Mouse (Mus musculus) lung, adult 2 months (tissue): ENCODE measurements around the gene Shc3. TPM values are rescaled to one million over a fixed set of nuclear protein-coding genes. Genes with fewer than 3 reads are reported as not detected.
A peak's percentile ranks its signal among the peaks of the same experiment; 100 is the strongest.

ENCODE experiments used
- DNase-seq: peaks from one replicate; pipeline ENCODE4 v3.0.0; 2022
- H3K4me1 ChIP-seq: fragments of 200-500 bp; 2 replicates; pipeline ENCODE4 v1.6.1; 2011; ENCODE audit warnings: low read length; ENCODE audit not compliant: control insufficient read depth, insufficient read depth
- H3K4me3 ChIP-seq: fragments of 200-500 bp; replicated peaks from 2 replicates; pipeline ENCODE3; 2011; ENCODE audit warnings: low read depth, mild to moderate bottlenecking, control low read depth, low read length; ENCODE audit errors: extremely low read depth
- CTCF ChIP-seq: fragments of 200-500 bp; IDR thresholded peaks from 2 replicates; pipeline ENCODE4 v1.5.1; 2011; ENCODE audit warnings: mild to moderate bottlenecking, low read length, control low read depth; ENCODE audit not compliant: insufficient read depth
- POLR2A ChIP-seq: fragments of 200-500 bp; IDR thresholded peaks from 2 replicates; pipeline ENCODE4 v1.6.1; 2011; ENCODE audit warnings: low read depth, mild to moderate bottlenecking, control low read depth, low read length, borderline replicate concordance; ENCODE audit errors: extremely low read depth
- WGBS: fragments of 180-500 bp; shearing (Covaris S2); methylation state at CpG from one replicate; pipeline ENCODE4 v1.1.7; 2018; 5-methylcytosine and 5-hydroxymethylcytosine counted together
- polyA plus RNA-seq: library from polyadenylated mRNA; depleted of rRNA; stranded (reverse); fragments of >200 nt; gene quantifications from 2 replicates; pipeline ENCODE4 v1.2.3, GENCODE M21; 2012; rRNA removed

Gene Shc3
- 0.22 and 0.45 TPM in 2 replicates for polyA plus RNA-seq

- WGBS = 2% methylated on average over 36 of the region's 36 CpGs
- H3K4me3 ChIP-seq = peak within 1 kb of the TSS; percentile 39
- DNase-seq = peak; percentile 12
- H3K4me1 ChIP-seq = no peaks in the 10 kb centered on the region
- TF ChIP-seq POLR2A (no peak), CTCF (no peak)
Measured at GRCm38 (mm10) chr13:51568911-51569684, at the start of gene Shc3. Shc3 (minus strand) TSS chr13:51569419.

GRCm38 (mm10) chr13:51618602-51619001, 49.4 kb upstream of the Shc3 start:
- Histone ChIP-seq H3K4me1 (no peaks in the 10 kb centered on the region), H3K4me3 (no peak overlapping the region)
- TF ChIP-seq POLR2A (no peak), CTCF (no peak)
- 26% methylated on average over 9 of the region's 9 CpGs for WGBS
- no peak for DNase-seq

- TF ChIP-seq CTCF (peak; percentile 55), POLR2A (no peak)
- Histone ChIP-seq H3K4me3 (no peak overlapping the region), H3K4me1 (no peaks in the 10 kb centered on the region)
- 23% methylated on average over 6 of the region's 6 CpGs for WGBS
- DNase-seq = peak; percentile 47
Measured at GRCm38 (mm10) chr13:51617861-51618260, 48.6 kb upstream of the Shc3 start.

GRCm38 (mm10) chr13:51617306-51617705, 48.1 kb upstream of the Shc3 start:
- 55% methylated on average over 1 of the region's 1 CpGs for WGBS

DNA sequence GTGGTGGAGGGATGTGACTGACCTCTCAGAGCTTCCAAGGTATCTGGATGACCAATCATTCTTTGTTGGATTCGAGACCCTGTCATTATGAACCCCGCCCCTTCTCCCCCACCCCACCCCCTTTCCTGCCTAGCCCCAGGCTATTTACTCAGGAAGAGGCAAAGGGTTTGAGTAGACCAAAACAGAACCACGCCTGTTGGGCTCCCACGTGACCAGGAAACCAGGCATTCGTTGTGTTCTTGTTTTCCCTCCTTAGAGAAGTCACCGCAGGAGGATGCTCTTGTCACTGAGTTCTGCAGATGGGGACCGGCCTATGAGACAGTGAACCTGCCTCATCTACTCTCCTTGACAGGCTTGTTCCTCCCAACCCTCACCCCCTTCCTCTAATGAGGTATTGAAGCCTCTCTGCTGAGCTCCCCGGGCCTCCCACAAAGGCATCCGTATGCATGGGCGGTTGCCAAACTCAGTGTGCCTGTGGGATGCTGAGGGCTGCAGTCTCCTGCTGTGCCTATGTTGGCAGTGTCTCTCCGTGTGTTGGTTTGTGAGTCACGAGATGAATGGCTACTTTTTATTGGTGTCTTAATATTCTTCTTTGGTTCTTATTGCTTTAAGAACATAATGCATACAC, 47.3 kb upstream of the Shc3 start:
- no peak for DNase-seq
- WGBS = 26% methylated on average over 12 of the region's 12 CpGs
- no peaks in the 10 kb centered on the region for H3K4me1 ChIP-seq
- no peak for TF ChIP-seq CTCF
- no peak for TF ChIP-seq POLR2A
- no peak overlapping the region for H3K4me3 ChIP-seq

More at GRCm38 (mm10) chr13:51617306-51617705, 48.1 kb upstream of the Shc3 start:
- H3K4me3 ChIP-seq = no peak overlapping the region
- DNase-seq = no peak
- TF ChIP-seq POLR2A (no peak), CTCF (no peak)
- no peaks in the 10 kb centered on the region for H3K4me1 ChIP-seq

DNA sequence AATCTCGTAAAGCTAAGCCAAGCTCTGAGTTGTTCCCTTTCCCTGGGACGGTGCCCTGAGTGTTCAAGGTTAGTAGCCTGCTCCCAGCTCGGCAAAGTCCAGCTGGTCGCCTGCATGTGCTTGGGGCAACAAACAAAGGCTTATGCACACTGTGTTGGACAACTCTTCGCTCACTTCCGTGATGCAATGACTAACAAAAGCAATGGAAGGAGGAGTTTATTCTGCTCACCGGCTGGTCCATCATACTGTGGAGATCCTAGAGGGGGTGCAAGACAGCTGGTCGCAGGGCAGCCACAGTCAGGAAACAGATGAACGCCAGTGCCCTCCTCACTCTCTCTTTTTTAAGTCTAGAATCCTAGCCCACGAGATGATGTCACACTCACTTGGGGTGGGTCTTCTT, 46.6 kb upstream of the Shc3 start:
- WGBS = 36% methylated on average over 10 of the region's 10 CpGs
- TF ChIP-seq POLR2A (no peak), CTCF (no peak)
- DNase-seq = no peak
- 0 out of 2 replicates have a peak, but pooled peaks cover 2% of the 10 kb centered on the region for H3K4me1 ChIP-seq
- H3K4me3 ChIP-seq = no peak overlapping the region

- no peak for TF ChIP-seq CTCF
- TF ChIP-seq POLR2A = no peak
- Histone ChIP-seq H3K4me3 (no peak overlapping the region), H3K4me1 (0 out of 2 replicates have a peak, but pooled peaks cover 2% of the 10 kb centered on the region)
- DNase-seq = no peak
- WGBS = 46% methylated on average over 5 of the region's 5 CpGs
Measured at GRCm38 (mm10) chr13:51611500-51611899, 42.3 kb upstream of the Shc3 start.

DNA sequence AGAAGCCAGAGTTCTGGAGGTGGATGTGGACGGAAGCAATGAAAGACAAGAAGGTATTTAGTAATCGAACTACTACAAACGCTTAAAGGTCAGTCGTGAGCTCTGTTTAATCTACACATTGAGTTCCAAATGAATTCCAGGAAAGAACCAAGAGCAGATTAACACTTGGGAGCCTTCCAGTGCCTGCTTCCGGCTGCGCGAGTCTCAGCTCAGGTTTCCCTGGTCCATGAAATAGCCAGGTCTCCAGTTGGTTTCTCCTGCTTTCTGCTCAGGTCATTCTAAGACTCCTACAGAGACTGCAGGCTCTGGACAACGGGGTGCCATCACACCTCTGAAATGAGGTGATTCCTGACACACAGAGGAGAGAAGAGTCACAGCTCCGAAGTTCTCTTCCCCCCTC, 41.8 kb upstream of the Shc3 start:
- 7% methylated on average over 9 of the region's 9 CpGs for WGBS
- Histone ChIP-seq H3K4me1 (0 out of 2 replicates have a peak, but pooled peaks cover 2% of the 10 kb centered on the region), H3K4me3 (no peak overlapping the region)
- TF ChIP-seq CTCF (no peak), POLR2A (no peak)
- DNase-seq = no peak

GRCm38 (mm10) chr13:51609231-51609630, 40.0 kb upstream of the Shc3 start:
- Histone ChIP-seq H3K4me1 (0 out of 2 replicates have a peak, but pooled peaks cover 2% of the 10 kb centered on the region), H3K4me3 (no peak overlapping the region)
- DNase-seq = no peak
- TF ChIP-seq POLR2A (no peak), CTCF (no peak)
- WGBS = 95% methylated on average over 7 of the region's 7 CpGs
